Mouse (Mus musculus) right cerebral cortex, postnatal 14 days (tissue): ENCODE data around the gene Lgals4.

Source experiments
- DNase-seq: peaks from one replicate; pipeline ENCODE4 v3.0.0; 2022

Gene Lgals4

GRCm38 (mm10) chr7:28823932-28824331 lies 9.7 kb upstream of the Lgals4 start:
- DNase-seq = no peak

GRCm38 (mm10) chr7:28824941-28825685 lies 8.5 kb upstream of the Lgals4 start, which contains the start of gene Ech1:
TSS of gene Ech1 (plus strand) at chr7:28825217.
- peak; percentile 89 for DNase-seq

GRCm38 (mm10) chr7:28825686-28826401 lies 7.8 kb upstream of the Lgals4 start:
- DNase-seq = no peak

GRCm38 (mm10) chr7:28826402-28826772 lies 7.3 kb upstream of the Lgals4 start:
- no peak for DNase-seq

- DNase-seq = peak; percentile 65
Measured at GRCm38 (mm10) chr7:28827338-28827737, 6.3 kb upstream of the Lgals4 start.

- no peak for DNase-seq
Measured at GRCm38 (mm10) chr7:28829821-28830220, 3.8 kb upstream of the Lgals4 start.

- DNase-seq = no peak
Measured at GRCm38 (mm10) chr7:28830981-28831380, 2.7 kb upstream of the Lgals4 start.

- DNase-seq = no peak
Measured at GRCm38 (mm10) chr7:28831411-28832125, 2.1 kb upstream of the Lgals4 start.

GRCm38 (mm10) chr7:28832137-28832536 lies 1.5 kb upstream of the Lgals4 start:
- DNase-seq = no peak

- no peak for DNase-seq
Measured at GRCm38 (mm10) chr7:28836936-28837335, 3.3 kb downstream of the Lgals4 start.

- DNase-seq = no peak
Measured at GRCm38 (mm10) chr7:28838331-28838730, 4.7 kb downstream of the Lgals4 start.

GRCm38 (mm10) chr7:28847273-28847672 lies 13.6 kb downstream of the Lgals4 start:
- no peak for DNase-seq

GRCm38 (mm10) chr7:28849700-28850236 lies 16.1 kb downstream of the Lgals4 start:
- no peak for DNase-seq

GRCm38 (mm10) chr7:28850642-28851041 lies 17.0 kb downstream of the Lgals4 start:
- no peak for DNase-seq

- no peak for DNase-seq
Measured at GRCm38 (mm10) chr7:28859953-28860352, 26.3 kb downstream of the Lgals4 start.

- DNase-seq = no peak
Measured at GRCm38 (mm10) chr7:28860898-28861297, 27.2 kb downstream of the Lgals4 start.

GRCm38 (mm10) chr7:28862817-28863499 lies 29.3 kb downstream of the Lgals4 start:
- peak; percentile 58 for DNase-seq

GRCm38 (mm10) chr7:28863540-28863939 lies 29.9 kb downstream of the Lgals4 start, which contains the start of gene Lgals7:
TSS of gene Lgals7 (plus strand) at chr7:28863853.
- no peak for DNase-seq

- no peak for DNase-seq
Measured at GRCm38 (mm10) chr7:28864288-28864750, 30.7 kb downstream of the Lgals4 start.

- DNase-seq = peak; percentile 78
Measured at GRCm38 (mm10) chr7:28865481-28866300, 32.0 kb downstream of the Lgals4 start.

GRCm38 (mm10) chr7:28866769-28867507 lies 33.3 kb downstream of the Lgals4 start:
- DNase-seq = no peak
